Mouse (Mus musculus) lung, postnatal 0 days (tissue): Measurements from ENCODE around the gene Stard10.

Experiments used
- CTCF ChIP-seq: IDR thresholded peaks from 2 replicates; pipeline ENCODE4 v1.5.1; 2016; ENCODE audit warnings: antibody characterized with exemption, mild to moderate bottlenecking
- EP300 ChIP-seq: IDR thresholded peaks from 2 replicates; pipeline ENCODE4 v1.6.1; 2016; ENCODE audit warnings: antibody characterized with exemption, mild to moderate bottlenecking, control low read depth

DNA sequence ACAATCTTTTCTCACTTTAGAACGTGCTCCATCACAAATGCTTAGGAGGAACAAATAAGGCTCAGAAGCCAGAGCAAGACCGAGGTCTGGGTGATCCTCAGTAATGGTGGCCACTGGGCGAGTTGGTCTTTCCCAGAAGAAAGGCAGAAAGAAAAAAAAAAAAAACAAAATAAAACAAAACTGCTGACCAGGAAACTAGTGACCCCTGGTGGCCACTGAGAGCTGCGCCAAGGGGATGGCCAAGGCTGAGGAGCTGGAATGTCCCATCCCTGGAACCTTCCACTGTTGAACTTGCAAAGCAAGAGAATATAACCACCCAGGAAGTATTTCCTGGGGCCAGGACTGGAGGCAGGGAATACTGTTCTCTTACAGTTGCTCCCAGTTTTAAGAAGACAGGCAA, 28.4 kb upstream of the Stard10 start:
- TF ChIP-seq CTCF (peak; percentile 87), EP300 (no peak)
